Mouse (Mus musculus) liver, adult 2 months (tissue): ENCODE measurements around the gene Stpg4. TPM values are rescaled to one million over a fixed set of nuclear protein-coding genes. Genes with fewer than 3 reads are reported as not detected.

Experiments
- DNase-seq: peaks from one replicate; pipeline ENCODE4 v3.0.0-alpha.2; 2011; ENCODE audit warnings: low read depth, low spot score; ENCODE audit errors: extremely low read depth
- H3K27ac ChIP-seq: fragments of 200-500 bp; replicated peaks from 2 replicates; pipeline ENCODE4 v1.5.1; 2012; ENCODE audit warnings: low read depth, mild to moderate bottlenecking, control low read depth, inconsistent platforms, low read length; ENCODE audit not compliant: insufficient read depth
- H3K27me3 ChIP-seq: fragments of 200-500 bp; 2 replicates; pipeline ENCODE4 v1.6.1; 2012; ENCODE audit warnings: mild to moderate bottlenecking, moderate library complexity, low read length, inconsistent platforms; ENCODE audit not compliant: control insufficient read depth, insufficient read depth
- H3K36me3 ChIP-seq: fragments of 200-500 bp; 2 replicates; pipeline ENCODE4 v1.6.1; 2012; ENCODE audit warnings: low read length, inconsistent platforms; ENCODE audit not compliant: control insufficient read depth, insufficient read depth
- H3K4me1 ChIP-seq: fragments of 200-500 bp; 2 replicates; pipeline ENCODE4 v1.6.1; 2011; ENCODE audit warnings: low read length; ENCODE audit not compliant: control insufficient read depth, insufficient read depth
- H3K4me3 ChIP-seq: fragments of 200-500 bp; 2 replicates; pipeline ENCODE4 v1.5.1; 2011; ENCODE audit warnings: low read depth, mild to moderate bottlenecking, control low read depth, low read length, moderate library complexity; ENCODE audit not compliant: insufficient read depth
- H3K79me2 ChIP-seq: fragments of 200-500 bp; 2 replicates; pipeline ENCODE4 v1.6.1; 2012; ENCODE audit warnings: inconsistent platforms, mild to moderate bottlenecking, low read length, moderate library complexity; ENCODE audit not compliant: control insufficient read depth, insufficient read depth
- H3K9ac ChIP-seq: fragments of 200-500 bp; 2 replicates; pipeline ENCODE4 v1.6.1; 2012; ENCODE audit warnings: low read depth, mild to moderate bottlenecking, control low read depth, inconsistent platforms, low read length
- CTCF ChIP-seq: fragments of 200-500 bp; IDR thresholded peaks from 2 replicates; pipeline ENCODE4 v1.5.1; 2011; ENCODE audit warnings: low read depth, low read length, control low read depth
- POLR2A ChIP-seq: fragments of 200-500 bp; IDR thresholded peaks from 2 replicates; pipeline ENCODE4 v1.6.1; 2011; ENCODE audit warnings: low read length, control low read depth; ENCODE audit not compliant: insufficient read depth; ENCODE audit errors: extremely low read depth
- WGBS: fragments of 180-500 bp; shearing (Covaris S2); methylation state at CpG from one replicate; pipeline ENCODE4 v1.1.7; 2018; 5-methylcytosine and 5-hydroxymethylcytosine counted together
- polyA plus RNA-seq: library from polyadenylated mRNA; depleted of rRNA; stranded (reverse); fragments of >200 nt; gene quantifications from 2 replicates; pipeline ENCODE4 v1.2.3, GENCODE M21; 2012
- total RNA-seq: library from RNA; depleted of rRNA; stranded (reverse); fragments of >200 nt; gene quantifications from 2 replicates; pipeline ENCODE4 v1.2.3, GENCODE M21; 2014

Gene Stpg4
- total and polyA plus RNA-seq, 2 experiments, result not detected

DNA sequence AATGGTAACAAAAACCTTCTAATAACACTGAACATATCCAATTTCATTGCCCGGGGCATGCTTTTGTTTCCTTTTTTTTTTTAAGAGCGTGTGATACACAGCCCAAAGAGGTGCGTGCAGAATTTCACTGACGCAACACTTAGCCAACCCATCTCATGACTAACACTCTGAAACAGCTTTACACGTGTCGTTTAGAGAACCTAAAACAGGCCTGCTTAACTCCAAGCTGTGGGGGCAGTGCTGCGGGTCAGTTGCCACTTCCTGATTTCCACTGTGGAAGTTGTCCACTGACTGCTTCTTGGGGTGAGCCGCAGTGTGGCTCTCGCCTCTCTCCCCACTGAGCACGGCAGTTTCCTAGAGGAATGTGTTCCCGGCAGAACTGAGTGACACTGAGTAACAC lies 22.0 kb downstream of the Stpg4 start:
- Histone ChIP-seq H3K27ac (no peak overlapping the region), H3K36me3 (no peaks in the 10 kb centered on the region), H3K4me3 (no peak overlapping the region), H3K79me2 (no peaks in the 10 kb centered on the region), H3K9ac (no peak overlapping the region), H3K4me1 (no peaks in the 10 kb centered on the region), H3K27me3 (no peaks in the 10 kb centered on the region)
- 83% methylated on average over 11 of the region's 11 CpGs for WGBS
- peak; percentile 44 for DNase-seq
- no peak for TF ChIP-seq POLR2A
- no peak for TF ChIP-seq CTCF

DNA sequence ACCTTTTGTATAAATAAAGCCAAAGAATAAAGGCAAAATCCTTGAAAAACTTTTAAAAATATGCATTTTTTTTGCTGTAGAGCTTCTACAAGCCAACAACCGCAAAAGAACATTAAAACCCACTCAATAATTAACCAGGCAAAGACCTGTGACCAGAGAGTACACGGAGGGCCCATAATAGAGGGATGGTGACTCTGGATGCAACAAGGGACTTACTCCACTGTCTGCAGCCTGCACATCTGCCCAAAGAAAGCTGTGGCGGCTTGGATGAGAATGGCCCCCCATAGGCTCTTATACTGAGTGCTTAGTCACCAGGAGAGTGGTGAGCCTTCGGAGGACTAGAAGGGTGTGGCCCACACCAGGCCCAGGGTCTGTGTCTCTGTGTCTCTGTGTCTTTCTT lies 24.1 kb downstream of the Stpg4 start:
- H3K4me1 ChIP-seq, result no peaks in the 10 kb centered on the region
- no peaks in the 10 kb centered on the region for H3K27me3 ChIP-seq
- H3K9ac ChIP-seq, result no peak overlapping the region
- H3K27ac ChIP-seq, result no peak overlapping the region
- no peaks in the 10 kb centered on the region for H3K36me3 ChIP-seq
- no peak for DNase-seq
- H3K4me3 ChIP-seq, result no peak overlapping the region
- WGBS, result 82% methylated on average over 4 of the region's 4 CpGs
- TF ChIP-seq POLR2A, result no peak
- no peaks in the 10 kb centered on the region for H3K79me2 ChIP-seq

DNA sequence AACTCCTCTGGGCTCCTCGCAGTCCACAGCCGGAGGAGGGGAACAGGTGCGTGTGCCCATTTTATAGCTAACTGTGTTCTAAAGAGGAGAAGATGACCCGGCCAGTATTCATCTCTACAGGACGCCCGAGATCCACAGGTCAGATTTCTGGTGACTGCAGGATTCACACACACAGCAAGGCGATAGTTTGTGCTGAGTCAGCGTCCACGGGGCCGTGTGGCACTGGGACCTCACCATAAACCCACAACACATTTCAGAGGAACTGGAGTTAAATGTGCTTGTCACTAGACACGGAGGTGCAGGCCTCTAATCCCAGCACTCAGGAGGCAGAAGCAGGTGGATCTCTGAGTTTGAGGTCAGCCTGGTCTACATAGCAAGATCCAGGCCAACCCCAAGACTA lies 25.1 kb downstream of the Stpg4 start:
- DNase-seq, result no peak
- WGBS, result 91% methylated on average over 11 of the region's 11 CpGs
- Histone ChIP-seq H3K27ac (no peak overlapping the region), H3K9ac (no peak overlapping the region), H3K4me1 (no peaks in the 10 kb centered on the region), H3K79me2 (no peaks in the 10 kb centered on the region), H3K36me3 (no peaks in the 10 kb centered on the region), H3K27me3 (no peaks in the 10 kb centered on the region), H3K4me3 (no peak overlapping the region)
- TF ChIP-seq CTCF (no peak), POLR2A (no peak)

DNA sequence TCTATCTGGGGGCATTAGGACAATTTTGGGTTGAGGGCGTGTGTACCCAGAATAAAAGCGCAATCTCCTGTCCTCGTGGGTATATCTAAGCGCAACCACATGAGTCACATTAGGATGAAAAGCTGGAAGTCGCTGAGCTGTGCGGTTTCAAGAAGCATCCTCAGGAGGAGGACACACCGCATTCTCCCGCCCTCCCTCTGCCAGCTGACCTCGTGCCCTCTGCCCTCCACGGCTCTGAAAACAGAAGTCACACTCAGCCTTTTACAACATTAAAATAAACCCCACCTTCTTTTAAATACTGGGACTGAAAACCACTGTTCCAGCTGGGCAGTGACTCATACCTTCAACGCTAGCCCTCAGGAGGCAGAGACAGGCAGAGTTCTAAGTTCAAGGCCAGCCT lies 30.5 kb downstream of the Stpg4 start:
- Histone ChIP-seq H3K27ac (no peak overlapping the region), H3K4me1 (no peaks in the 10 kb centered on the region), H3K27me3 (no peaks in the 10 kb centered on the region), H3K4me3 (no peak overlapping the region), H3K9ac (no peak overlapping the region), H3K79me2 (no peaks in the 10 kb centered on the region), H3K36me3 (no peaks in the 10 kb centered on the region)
- DNase-seq, result no peak
- TF ChIP-seq CTCF (no peak), POLR2A (no peak)
- WGBS, result 69% methylated on average over 11 of the region's 11 CpGs

DNA sequence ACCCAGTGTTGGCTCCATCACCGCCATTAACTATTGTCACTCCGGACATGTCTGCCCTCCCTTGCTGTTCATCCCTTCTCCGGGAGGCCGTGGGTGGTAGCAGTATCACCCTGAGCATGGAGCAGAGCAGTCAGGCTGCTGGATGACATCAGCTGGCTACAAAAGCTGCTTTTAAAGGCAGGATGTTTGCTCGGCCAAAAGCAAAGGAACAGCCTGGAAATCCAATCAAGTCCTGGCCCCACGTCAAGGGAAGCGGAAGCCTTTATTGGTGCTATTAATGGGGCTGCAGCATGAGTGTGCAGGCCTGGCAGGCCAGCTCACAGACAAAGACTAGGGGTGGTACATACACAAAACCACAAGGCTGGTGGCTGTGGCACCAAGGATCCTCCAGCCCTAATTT lies 36.3 kb downstream of the Stpg4 start:
- Histone ChIP-seq H3K27me3 (no peaks in the 10 kb centered on the region), H3K4me3 (no peak overlapping the region), H3K27ac (no peak overlapping the region; the same call in 1 of the 2 replicates), H3K9ac (0 out of 2 replicates have a peak overlapping the region, but pooled peaks have one; percentile 12), H3K79me2 (no peaks in the 10 kb centered on the region), H3K4me1 (no peaks in the 10 kb centered on the region), H3K36me3 (no peaks in the 10 kb centered on the region)
- TF ChIP-seq POLR2A (no peak), CTCF (no peak)
- WGBS, result 45% methylated on average over 7 of the region's 7 CpGs
- DNase-seq, result peak; percentile 26

DNA sequence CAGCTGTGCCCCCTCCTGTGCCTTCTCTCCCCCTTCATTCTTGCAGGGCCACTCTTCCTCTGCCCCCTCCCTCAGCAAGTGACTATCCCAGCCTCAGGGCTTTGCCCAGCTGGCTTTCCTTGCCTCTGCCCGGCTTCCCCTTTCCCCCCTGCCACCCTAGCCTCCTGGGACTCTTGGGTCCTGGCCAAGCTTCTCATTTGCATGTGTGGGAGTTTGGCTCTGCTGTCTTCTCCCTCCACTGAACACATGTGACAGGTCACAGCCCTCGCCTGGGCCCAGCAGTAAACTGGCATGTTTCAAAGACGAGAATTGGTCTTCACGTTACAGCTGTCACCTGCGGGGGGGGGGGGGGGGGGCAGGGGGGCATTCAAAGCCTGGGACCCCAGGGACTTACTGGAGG lies 40.5 kb downstream of the Stpg4 start:
- no peaks in the 10 kb centered on the region for H3K4me1 ChIP-seq
- H3K27ac ChIP-seq, result no peak overlapping the region
- H3K4me3 ChIP-seq, result no peak overlapping the region
- TF ChIP-seq CTCF, result no peak
- no peak for TF ChIP-seq POLR2A
- no peak for DNase-seq
- H3K9ac ChIP-seq, result no peak overlapping the region
- no peaks in the 10 kb centered on the region for H3K79me2 ChIP-seq
- WGBS, result 22% methylated on average over 5 of the region's 5 CpGs
- H3K27me3 ChIP-seq, result no peaks in the 10 kb centered on the region
- H3K36me3 ChIP-seq, result no peaks in the 10 kb centered on the region
